In the genomic region with DNA sequence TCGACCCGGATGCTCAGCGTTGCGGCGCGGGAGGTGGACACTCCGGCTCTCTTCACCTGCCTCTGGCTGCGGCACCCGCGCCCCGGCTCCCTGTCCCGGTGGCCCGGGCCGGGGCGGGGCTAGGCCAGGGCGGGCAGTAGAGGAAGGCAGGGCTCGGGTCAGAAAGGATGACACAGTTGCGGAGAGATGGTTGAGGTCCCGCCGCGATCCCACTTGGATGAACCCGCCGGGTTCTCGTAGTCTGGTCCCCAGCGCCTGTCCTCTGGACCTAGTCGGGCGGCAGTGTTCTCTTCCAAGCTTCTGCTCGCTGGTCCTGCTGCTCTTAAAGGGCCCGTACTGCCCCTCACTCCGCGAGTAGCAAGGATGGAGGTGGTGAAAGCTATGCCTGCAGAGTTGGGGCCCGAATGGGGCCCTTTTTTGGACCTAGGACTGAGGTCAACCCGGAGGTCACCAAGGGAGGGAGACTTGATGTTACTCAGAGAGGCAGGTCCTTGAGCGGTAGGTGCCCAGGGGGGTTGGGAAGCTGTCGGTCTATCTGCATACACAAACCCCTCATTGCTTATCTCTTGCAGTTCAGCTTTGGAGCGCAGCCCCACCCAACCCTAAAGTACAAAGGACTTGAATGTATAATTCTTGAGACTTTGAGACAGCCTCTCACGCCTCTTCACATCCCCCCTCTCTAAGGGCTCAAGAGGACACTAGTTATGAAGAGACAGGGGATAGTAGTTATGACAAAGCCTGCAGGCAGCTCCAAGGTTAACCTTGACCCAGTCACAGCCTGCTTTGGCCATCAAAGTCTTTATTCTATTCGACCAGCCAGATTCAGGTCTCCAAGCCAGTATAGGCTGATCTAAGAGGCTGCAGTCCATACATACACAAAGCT, we compare ENCODE assay signal across 9 mouse cellular contexts. TPM values are rescaled to one million over a fixed set of nuclear protein-coding genes. Genes with fewer than 3 reads are reported as not detected.
DNase-seq lines count a peak whose midpoint lies in the region; ATAC-seq lines count a peak whose summit lies in the region.
"Had no signal": no experiment of that assay in that cellular context is flagged by ENCODE, and none has a peak within 500 bp of the region (broad histone marks: within the 10 kb centered on the region; RNA-seq: fewer than 3 reads in every experiment).

A gene (minus strand): TSS at position 540 of the 883 bp plus-strand sequence.

- H3K27ac ChIP-seq in forebrain, embryonic 14.5 days (ENCODE audit: low read depth, low read length): peak within 1 kb of the TSS; percentile 63
- peak within 1 kb of the TSS; percentile 19 for H3K27ac ChIP-seq in intestine, embryonic 15.5 days
- peak within 1 kb of the TSS; percentile 97 for H3K27ac ChIP-seq in liver, embryonic 12.5 days

- peaks cover 19% of the 10 kb centered on the region for H3K36me3 ChIP-seq in forebrain, embryonic 14.5 days (ENCODE audit: control insufficient read depth, insufficient read depth, low read length)
- H3K36me3 ChIP-seq in intestine, embryonic 15.5 days: peaks cover 14% of the 10 kb centered on the region
- peaks cover 53% of the 10 kb centered on the region for H3K36me3 ChIP-seq in liver, embryonic 12.5 days

- H3K4me2 ChIP-seq in forebrain, embryonic 14.5 days (ENCODE audit: low read length): peak within 1 kb of the TSS; percentile 94
- H3K4me2 ChIP-seq in intestine, embryonic 15.5 days (replicated peaks): peak within 1 kb of the TSS; percentile 94
- H3K4me2 ChIP-seq in liver, embryonic 12.5 days: peak within 1 kb of the TSS; percentile 92

- ATAC-seq in forebrain, embryonic 14.5 days: peak; percentile 75
- peak; percentile 73 for ATAC-seq in intestine, embryonic 15.5 days
- peak; percentile 87 for ATAC-seq in liver, embryonic 12.5 days
- ATAC-seq: Patski had no signal

- DNase-seq in left cerebral cortex, adult 18-20 months (ENCODE audit: low spot score in 2 of 2): peak; percentile 39 to 54
- no peak for DNase-seq in left cerebral cortex, adult 11 months (ENCODE audit: low spot score)
- peak; percentile 63 for DNase-seq in cerebellum, adult 11 months
- peak; percentile 59 for DNase-seq in forebrain, embryonic 14.5 days (ENCODE audit: low spot score)
- DNase-seq in retina, embryonic 14.5 days (ENCODE audit: low spot score): peak; percentile 64
- DNase-seq in thymus, postnatal 10 days (ENCODE audit: low spot score in 2 of 2): no peak

- WGBS in forebrain, embryonic 14.5 days: 2% methylated on average over 38 of the region's 38 CpGs
- WGBS in intestine, embryonic 15.5 days: under 1% methylated on average over 38 of the region's 38 CpGs
- WGBS in liver, embryonic 12.5 days (ENCODE audit: insufficient replicate concordance): 3% methylated on average over 38 of the region's 38 CpGs

- peak within 1 kb of the TSS; percentile 84 for H3K4me3 ChIP-seq in forebrain, embryonic 14.5 days (ENCODE audit: low read depth, low read length)
- peak within 1 kb of the TSS; percentile 54 for H3K4me3 ChIP-seq in intestine, embryonic 15.5 days (replicated peaks)
- peak within 1 kb of the TSS; percentile 90 for H3K4me3 ChIP-seq in liver, embryonic 12.5 days

- H3K4me1 ChIP-seq in forebrain, embryonic 14.5 days (ENCODE audit: control insufficient read depth, insufficient read depth, low read length): peaks cover 17% of the 10 kb centered on the region
- peaks cover 25% of the 10 kb centered on the region for H3K4me1 ChIP-seq in intestine, embryonic 15.5 days (replicated peaks)
- H3K4me1 ChIP-seq in liver, embryonic 12.5 days: peaks cover 65% of the 10 kb centered on the region

- H3K9ac ChIP-seq in forebrain, embryonic 14.5 days (ENCODE audit: low read length): peak within 1 kb of the TSS; percentile 96
- H3K9ac ChIP-seq in intestine, embryonic 15.5 days: peak within 1 kb of the TSS; percentile 63
- peak within 1 kb of the TSS; percentile 98 for H3K9ac ChIP-seq in liver, embryonic 12.5 days

- H3K9me3 ChIP-seq in forebrain, embryonic 14.5 days (replicated peaks; ENCODE audit: control insufficient read depth, low read length): no peaks in the 10 kb centered on the region
- H3K9me3 ChIP-seq in intestine, embryonic 15.5 days: no peaks in the 10 kb centered on the region
- peaks cover 5% of the 10 kb centered on the region for H3K9me3 ChIP-seq in liver, embryonic 12.5 days (replicated peaks)

- H3K27me3 ChIP-seq in forebrain, embryonic 14.5 days (replicated peaks; ENCODE audit: control insufficient read depth, insufficient read depth, low read length): no peaks in the 10 kb centered on the region
- peaks cover 15% of the 10 kb centered on the region for H3K27me3 ChIP-seq in intestine, embryonic 15.5 days (replicated peaks)
- peaks cover 19% of the 10 kb centered on the region for H3K27me3 ChIP-seq in liver, embryonic 12.5 days (replicated peaks)
- H3K27me3 ChIP-seq: Patski had no signal

RNA-seq across cellular contexts. Expression of the gene that starts here (rescaled TPM):
- total RNA-seq in left cerebral cortex, adult 18-20 months (2021): 10 to 100 TPM; 56.0 to 63.2 TPM
- 7.1 and 8.1 TPM in 2 replicates for polyA plus RNA-seq in forebrain, embryonic 14.5 days (2014; fragmentation: Nextera tagmentation; extraction: Ambion mirVana)
- polyA plus RNA-seq in intestine, embryonic 15.5 days (2015; fragmentation: Nextera tagmentation; extraction: Ambion mirVana): 2.5 and 2.9 TPM in 2 replicates
- polyA plus RNA-seq in liver, embryonic 12.5 days (2016; fragmentation: Nextera tagmentation; extraction: Ambion mirVana): 20.1 and 21.7 TPM in 2 replicates

Comparison
In these comparisons a context has a peak if more than half of its experiments do, and no peak if none do; other contexts are left out.
1. DNase-seq: peak in left cerebral cortex, adult 18-20 months (2 of 2), cerebellum, adult 11 months (single experiment), forebrain, embryonic 14.5 days (single experiment) and retina, embryonic 14.5 days (single experiment); none in left cerebral cortex, adult 11 months (single experiment) and thymus, postnatal 10 days (0 of 2).
2. H3K27ac ChIP-seq: peak in every context shown above with its lines; median percentile 97 in liver, embryonic 12.5 days; 63 in forebrain, embryonic 14.5 days; 19 in intestine, embryonic 15.5 days.
3. Peak in every context shown above with its lines, with median percentiles within 50 percentile points of each other: ATAC-seq, H3K4me2 ChIP-seq, H3K4me3 ChIP-seq and H3K9ac ChIP-seq.